In the genomic region with DNA sequence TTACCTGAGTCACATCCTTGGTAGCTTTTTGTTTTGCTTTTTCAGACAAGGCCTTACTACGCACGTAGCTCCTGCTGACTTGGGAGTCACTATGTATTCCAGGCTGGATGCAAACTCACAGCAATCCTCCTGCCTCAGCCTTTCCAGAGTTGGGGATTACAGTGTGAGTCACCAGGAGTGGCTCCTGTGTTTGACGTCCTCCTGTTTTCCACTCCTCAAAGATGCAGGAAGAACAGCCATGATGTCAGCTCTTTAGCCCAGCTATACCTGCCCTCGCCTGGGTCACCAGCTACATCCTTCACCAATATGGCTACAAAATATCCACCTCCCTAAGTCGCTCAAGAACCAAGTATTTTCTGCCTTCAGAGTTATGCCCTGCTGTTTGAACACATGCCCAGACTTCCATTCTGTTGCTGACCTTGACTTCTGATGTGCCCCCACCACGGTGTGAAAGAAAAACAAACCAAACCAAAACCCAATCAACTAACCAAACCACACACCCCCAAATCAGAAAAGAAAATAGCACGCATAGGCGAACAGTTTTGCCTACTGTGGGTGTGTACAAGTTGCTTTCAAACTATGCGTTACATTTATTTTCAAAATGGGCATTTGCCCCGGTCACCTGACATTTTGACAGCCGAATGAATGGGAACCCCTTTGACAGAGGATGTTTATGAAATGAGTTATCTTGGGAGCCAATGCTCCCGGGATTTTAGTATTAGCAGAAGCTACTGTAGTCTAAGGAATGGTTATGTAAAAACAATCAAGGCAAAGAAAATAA, we compare ENCODE assay signal across 9 mouse cellular contexts. TPM values are rescaled to one million over a fixed set of nuclear protein-coding genes. Genes with fewer than 3 reads are reported as not detected.
DNase-seq lines count a peak whose midpoint lies in the region; ATAC-seq and TF ChIP-seq lines count a peak whose summit lies in the region.
"Had no signal": no experiment of that assay in that cellular context is flagged by ENCODE, and none has a peak within 500 bp of the region (broad histone marks: within the 10 kb centered on the region; RNA-seq: fewer than 3 reads in every experiment).

No protein-coding gene starts in this region.

- ATAC-seq in forebrain, embryonic 15.5 days (replicated peaks), result no peak
- ATAC-seq in liver, embryonic 16.5 days (ENCODE audit: low read depth), result no peak
- ATAC-seq in monocyte, adult 5-6 weeks (replicated peaks; ENCODE audit: insufficient number of reproducible peaks, low FRiP score, low TSS enrichment, poor library complexity, severe bottlenecking), result no peak

- DNase-seq in heart, embryonic 10.5 days (ENCODE audit: low spot score), result no peak
- no peak for DNase-seq in heart, adult 9 months (ENCODE audit: low spot score in 2 of 2)
- no peak for DNase-seq in CH12.LX (ENCODE audit: extremely low read depth)
- DNase-seq in urinary bladder, postnatal 25 days (ENCODE audit: low spot score), result no peak
- DNase-seq in thymus, adult 18-20 months, result no peak

- H3K4me3 ChIP-seq in heart, embryonic 10.5 days, result peak overlapping the region; percentile 90
- peak overlapping the region; percentile 74 to 97 (median 86) for H3K4me3 ChIP-seq in CH12.LX (replicated peaks in 1 of 3; ENCODE audit: low read depth in 2 of 3, low read length in 2 of 3, poor library complexity in 1 of 3)
- H3K4me3 ChIP-seq in forebrain, embryonic 15.5 days, result peak overlapping the region; percentile 88
- H3K4me3 ChIP-seq in liver, embryonic 16.5 days (ENCODE audit: low read depth, low read length), result peak overlapping the region; percentile 79

- no peak for TF ChIP-seq CTCF in CH12.LX (conservative IDR thresholded peaks at IDR 0.05 in 1 of 2, IDR thresholded peaks at IDR 0.05 in 1 of 2; ENCODE audit: low read depth in 2 of 2, low read length in 2 of 2)

- H3K36me3 ChIP-seq in heart, embryonic 10.5 days, result peaks cover 2% of the 10 kb centered on the region; the same call in 1 of the 2 replicates
- peaks cover 0 to 10% of the 10 kb centered on the region in 2 experiments for H3K36me3 ChIP-seq in CH12.LX (replicated peaks in 1 of 2; ENCODE audit: control insufficient read depth in 1 of 2, insufficient read depth in 1 of 2, low read length in 1 of 2)
- H3K36me3 ChIP-seq in forebrain, embryonic 15.5 days, result no peaks in the 10 kb centered on the region
- H3K36me3 ChIP-seq in liver, embryonic 16.5 days (ENCODE audit: control insufficient read depth, insufficient read depth), result no peaks in the 10 kb centered on the region

- 79% methylated on average over 12 of the region's 12 CpGs for WGBS in heart, embryonic 10.5 days
- 81% methylated on average over 12 of the region's 12 CpGs for WGBS in forebrain, embryonic 15.5 days
- 47% methylated on average over 12 of the region's 12 CpGs for WGBS in liver, embryonic 16.5 days (ENCODE audit: insufficient replicate concordance)

- peaks cover 64% of the 10 kb centered on the region for H3K79me2 ChIP-seq in CH12.LX (replicated peaks; ENCODE audit: control insufficient read depth, extremely low read depth, insufficient read depth, poor library complexity, severe bottlenecking)

- H3K27ac ChIP-seq in heart, embryonic 10.5 days, result no peak overlapping the region
- peak overlapping the region; percentile 75 for H3K27ac ChIP-seq in CH12.LX (ENCODE audit: insufficient read depth, low read depth)
- no peak overlapping the region for H3K27ac ChIP-seq in forebrain, embryonic 15.5 days (replicated peaks)
- H3K27ac ChIP-seq in liver, embryonic 16.5 days (ENCODE audit: low read length), result no peak overlapping the region

- H3K27me3 ChIP-seq in heart, embryonic 10.5 days (ENCODE audit: insufficient read depth, poor library complexity, severe bottlenecking), result no peaks in the 10 kb centered on the region
- no peaks in the 10 kb centered on the region for H3K27me3 ChIP-seq in CH12.LX (replicated peaks)
- H3K27me3 ChIP-seq in forebrain, embryonic 15.5 days, result no peaks in the 10 kb centered on the region
- H3K27me3 ChIP-seq in liver, embryonic 16.5 days (ENCODE audit: control insufficient read depth, insufficient read depth, low read depth, low read length), result no peaks in the 10 kb centered on the region; the same call in 1 of the 2 replicates

- in situ Hi-C loops in CH12.LX (cut with MboI; ENCODE audit: low pct_ligation_motif_present, low pct_unique_long_range_greater_than_20kb, low sequenced_read_pairs), result loop anchor here (10.0 kb wide), 1 partner anchor 115 kb away; no protein-coding TSS in a partner anchor

- no peak for TF ChIP-seq EP300 in CH12.LX (IDR thresholded peaks at IDR 0.05; ENCODE audit: low read length)

- TF ChIP-seq POLR2A in CH12.LX (IDR thresholded peaks at IDR 0.05; ENCODE audit: low read depth, low read length), result no peak

- dilution Hi-C loops in CH12.LX (cut with MboI; ENCODE audit: extremely low pct_ligation_motif_present, extremely low pct_unique_long_range_greater_than_20kb, low sequenced_read_pairs), result no loop called here

- TF ChIP-seq RAD21 in CH12.LX (IDR thresholded peaks at IDR 0.05; ENCODE audit: low read depth, low read length), result no peak

- H3K4me1 ChIP-seq in heart, embryonic 10.5 days, result peaks cover 60% of the 10 kb centered on the region
- peaks cover 9 to 48% of the 10 kb centered on the region in 2 experiments for H3K4me1 ChIP-seq in CH12.LX (ENCODE audit: control insufficient read depth in 1 of 2, insufficient read depth in 2 of 2)
- H3K4me1 ChIP-seq in forebrain, embryonic 15.5 days, result peaks cover 19% of the 10 kb centered on the region
- peaks cover 22% of the 10 kb centered on the region for H3K4me1 ChIP-seq in liver, embryonic 16.5 days (ENCODE audit: control insufficient read depth, low read depth, low read length)

- peak overlapping the region; percentile 78 for H3K4me2 ChIP-seq in CH12.LX (ENCODE audit: insufficient read depth, low read depth, poor library complexity, severe bottlenecking)
- peak overlapping the region; percentile 90 for H3K4me2 ChIP-seq in forebrain, embryonic 15.5 days (replicated peaks)
- peak overlapping the region; percentile 90 for H3K4me2 ChIP-seq in liver, embryonic 16.5 days (ENCODE audit: low read depth, low read length)

- H3K9me3 ChIP-seq in heart, embryonic 10.5 days, result no peaks in the 10 kb centered on the region
- no peaks in the 10 kb centered on the region for H3K9me3 ChIP-seq in CH12.LX (replicated peaks; ENCODE audit: low read length)
- no peaks in the 10 kb centered on the region for H3K9me3 ChIP-seq in forebrain, embryonic 15.5 days
- no peaks in the 10 kb centered on the region for H3K9me3 ChIP-seq in liver, embryonic 16.5 days (replicated peaks; ENCODE audit: control insufficient read depth, low read length)
- H3K9me3 ChIP-seq: G1E had no signal

- H3K9ac ChIP-seq in CH12.LX (ENCODE audit: insufficient read depth, low read depth), result peak overlapping the region; percentile 91
- H3K9ac ChIP-seq in forebrain, embryonic 15.5 days (replicated peaks), result peak overlapping the region; percentile 86; the same call in 1 of the 2 replicates
- no peak overlapping the region for H3K9ac ChIP-seq in liver, embryonic 16.5 days (ENCODE audit: low read depth, low read length)

TF ChIP-seq in CH12.LX, 34 proteins besides CTCF, POLR2A, EP300 and RAD21:
- TF ChIP-seq SIN3A (IDR thresholded peaks at IDR 0.05; ENCODE audit: low read length) (peak; percentile 73; the same call in 1 of the 2 replicates), IRF4 (IDR thresholded peaks at IDR 0.05; ENCODE audit: low read depth, low read length) (no peak)

RNA-seq across cellular contexts. Expression of a gene that starts 1.6 kb away (rescaled TPM):
- polyA plus RNA-seq in heart, embryonic 10.5 days (2016; fragmentation: Nextera tagmentation; extraction: Ambion mirVana), result 17.7 and 21.6 TPM in 2 replicates
- total RNA-seq in CH12.LX (2012; rRNA removed) (39.2 and 50.5 TPM in 2 replicates), CH12.LX (2014; rRNA removed) (20.7 and 29.6 TPM in 2 replicates)
- polyA plus RNA-seq in CH12.LX (2012; ENCODE audit: insufficient read length, low read depth), result 133 and 147 TPM in 2 replicates
- 16.5 and 19.4 TPM in 2 replicates for polyA plus RNA-seq in forebrain, embryonic 15.5 days (2015; fragmentation: Nextera tagmentation; extraction: Ambion mirVana)
- polyA plus RNA-seq in liver, embryonic 16.5 days (2015; fragmentation: Nextera tagmentation; extraction: Ambion mirVana), result 5.2 and 5.9 TPM in 2 replicates
- 39.1 to 101 TPM (median 67.2 TPM) in 3 replicates for total RNA-seq in monocyte, adult 5-6 weeks (2017)

RNA-seq across cellular contexts. Expression of a gene that starts 11.9 kb away (rescaled TPM):
- polyA plus RNA-seq in heart, embryonic 10.5 days (2016; fragmentation: Nextera tagmentation; extraction: Ambion mirVana), result 35.9 and 37.4 TPM in 2 replicates
- total RNA-seq in CH12.LX (2012; rRNA removed) (22.7 and 24.6 TPM in 2 replicates), CH12.LX (2014; rRNA removed) (24.9 and 27.8 TPM in 2 replicates)
- 19.6 and 25.7 TPM in 2 replicates for polyA plus RNA-seq in CH12.LX (2012; ENCODE audit: insufficient read length, low read depth)
- polyA plus RNA-seq in forebrain, embryonic 15.5 days (2015; fragmentation: Nextera tagmentation; extraction: Ambion mirVana), result 36.7 and 37.3 TPM in 2 replicates
- polyA plus RNA-seq in liver, embryonic 16.5 days (2015; fragmentation: Nextera tagmentation; extraction: Ambion mirVana), result 11.5 and 11.9 TPM in 2 replicates
- total RNA-seq in monocyte, adult 5-6 weeks (2017), result 31.3 to 44.8 TPM (median 35.7 TPM) in 3 replicates
